Mouse (Mus musculus): ENCODE results near the gene Pias1. TPM values are rescaled to one million over a fixed set of nuclear protein-coding genes. Genes with fewer than 3 reads are reported as not detected.

Gene Pias1
- polyA plus RNA-seq, 1 experiment from 2014 or later, result 74.4 TPM

GRCm38 (mm10) chr9:62857719-62858261, 129.9 kb downstream of the Pias1 start, which contains the start of gene Calml4:
TSS of gene Calml4 (plus strand) at chr9:62858080.
- no peaks in the 10 kb centered on the region for H3K9me3 ChIP-seq (ENCODE audit: low read depth, low read length)
- H3K27ac ChIP-seq (ENCODE audit: low read depth), result peak within 1 kb of the TSS; percentile 81
- TF ChIP-seq CTCF (IDR thresholded peaks at IDR 0.05; ENCODE audit: low read depth), result no peak
- no peaks in the 10 kb centered on the region for H3K36me3 ChIP-seq (ENCODE audit: insufficient read depth)
- H3K27me3 ChIP-seq (ENCODE audit: insufficient read depth, low read length), result no peaks in the 10 kb centered on the region
- H3K4me3 ChIP-seq (ENCODE audit: low read depth, low read length), result peak within 1 kb of the TSS; percentile 10
- H3K4me1 ChIP-seq (ENCODE audit: insufficient read depth), result peaks cover 27% of the 10 kb centered on the region
- H3K4me2 ChIP-seq, result peak within 1 kb of the TSS; percentile 55
- DNase-seq, result peak; percentile 93
- peak within 1 kb of the TSS; percentile 4; the same call in 1 of the 2 replicates for H3K9ac ChIP-seq
- WGBS, result 15% methylated on average over 12 of the region's 20 CpGs
- peak; percentile 75 for ATAC-seq (ENCODE audit: insufficient read depth)

- peak overlapping the region; percentile 55 for H3K4me2 ChIP-seq
- H3K4me3 ChIP-seq (ENCODE audit: low read depth, low read length), result no peak overlapping the region
- H3K9me3 ChIP-seq (ENCODE audit: low read depth, low read length), result no peaks in the 10 kb centered on the region
- H3K27me3 ChIP-seq (ENCODE audit: insufficient read depth, low read length), result no peaks in the 10 kb centered on the region
- no peak for TF ChIP-seq CTCF (IDR thresholded peaks at IDR 0.05; ENCODE audit: low read depth)
- no peak overlapping the region; the same call in 1 of the 2 replicates for H3K9ac ChIP-seq
- H3K27ac ChIP-seq (ENCODE audit: low read depth), result peak overlapping the region; percentile 81
- no peaks in the 10 kb centered on the region for H3K36me3 ChIP-seq (ENCODE audit: insufficient read depth)
- peaks cover 27% of the 10 kb centered on the region for H3K4me1 ChIP-seq (ENCODE audit: insufficient read depth)
- DNase-seq (no peak), ATAC-seq (ENCODE audit: insufficient read depth) (no peak)
- 60% methylated on average over 9 of the region's 9 CpGs for WGBS
These were observed 130.5 kb downstream of the Pias1 start for GRCm38 (mm10) chr9:62857216-62857615.

- Histone ChIP-seq H3K27ac (ENCODE audit: low read depth) (peak overlapping the region; percentile 16; the same call in 1 of the 2 replicates), H3K36me3 (ENCODE audit: insufficient read depth) (peaks cover 10% of the 10 kb centered on the region; the same call in 1 of the 2 replicates), H3K27me3 (ENCODE audit: insufficient read depth, low read length) (no peaks in the 10 kb centered on the region), H3K9ac (no peak overlapping the region), H3K4me2 (no peak overlapping the region), H3K9me3 (ENCODE audit: low read depth, low read length) (no peaks in the 10 kb centered on the region), H3K4me1 (ENCODE audit: insufficient read depth) (peaks cover 30% of the 10 kb centered on the region), H3K4me3 (ENCODE audit: low read depth, low read length) (no peak overlapping the region)
- 17% methylated on average over 4 of the region's 4 CpGs for WGBS
- peak; percentile 79 for DNase-seq
- ATAC-seq (ENCODE audit: insufficient read depth), result no peak
- no peak for TF ChIP-seq CTCF (IDR thresholded peaks at IDR 0.05; ENCODE audit: low read depth)
These were observed 133.2 kb downstream of the Pias1 start for GRCm38 (mm10) chr9:62854483-62854882.

DNA sequence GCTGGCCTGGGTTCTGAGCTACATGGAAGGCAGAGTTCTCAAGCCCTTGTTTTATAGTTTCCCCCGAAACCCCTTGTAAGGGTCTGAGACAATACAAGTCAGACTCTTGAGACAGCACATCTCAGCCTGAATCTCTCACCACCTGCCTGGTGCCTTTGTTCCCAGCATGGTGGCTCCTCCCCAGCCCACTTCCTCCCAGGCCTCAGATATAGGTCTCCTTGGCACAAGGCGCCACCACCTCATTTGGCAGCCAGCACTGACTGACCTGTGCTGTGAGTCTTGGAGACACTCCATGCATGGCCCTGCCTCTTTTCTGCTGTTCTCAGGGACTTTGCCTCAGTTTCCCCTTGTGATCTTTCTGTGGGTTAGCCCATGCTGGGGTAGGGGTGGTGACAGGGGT, 136.2 kb downstream of the Pias1 start:
- no peaks in the 10 kb centered on the region for H3K27me3 ChIP-seq (ENCODE audit: insufficient read depth, low read length)
- H3K4me3 ChIP-seq (ENCODE audit: low read depth, low read length), result no peak overlapping the region
- H3K27ac ChIP-seq (ENCODE audit: low read depth), result no peak overlapping the region
- H3K9me3 ChIP-seq (ENCODE audit: low read depth, low read length), result no peaks in the 10 kb centered on the region
- peaks cover 25% of the 10 kb centered on the region; the same call in 1 of the 2 replicates for H3K36me3 ChIP-seq (ENCODE audit: insufficient read depth)
- WGBS, result 69% methylated on average over 2 of the region's 2 CpGs
- H3K4me2 ChIP-seq, result no peak overlapping the region
- no peak for DNase-seq
- peaks cover 12% of the 10 kb centered on the region; the same call in 1 of the 2 replicates for H3K4me1 ChIP-seq (ENCODE audit: insufficient read depth)
- ATAC-seq (ENCODE audit: insufficient read depth), result no peak
- no peak for TF ChIP-seq CTCF (IDR thresholded peaks at IDR 0.05; ENCODE audit: low read depth)
- no peak overlapping the region for H3K9ac ChIP-seq

- no peak overlapping the region for H3K27ac ChIP-seq (ENCODE audit: low read depth)
- DNase-seq, result no peak
- no peak for ATAC-seq (ENCODE audit: insufficient read depth)
- H3K9ac ChIP-seq, result no peak overlapping the region
- H3K4me3 ChIP-seq (ENCODE audit: low read depth, low read length), result no peak overlapping the region
- no peak overlapping the region for H3K4me2 ChIP-seq
- no peaks in the 10 kb centered on the region for H3K9me3 ChIP-seq (ENCODE audit: low read depth, low read length)
- no peak for TF ChIP-seq CTCF (IDR thresholded peaks at IDR 0.05; ENCODE audit: low read depth)
- WGBS, result 87% methylated on average over 3 of the region's 3 CpGs
- H3K36me3 ChIP-seq (ENCODE audit: insufficient read depth), result peaks cover 25% of the 10 kb centered on the region; the same call in 1 of the 2 replicates
- no peaks in the 10 kb centered on the region for H3K27me3 ChIP-seq (ENCODE audit: insufficient read depth, low read length)
- 0 out of 2 replicates have a peak, but pooled peaks cover 6% of the 10 kb centered on the region for H3K4me1 ChIP-seq (ENCODE audit: insufficient read depth)
These were observed 139.1 kb downstream of the Pias1 start for GRCm38 (mm10) chr9:62848641-62849040.

DNA sequence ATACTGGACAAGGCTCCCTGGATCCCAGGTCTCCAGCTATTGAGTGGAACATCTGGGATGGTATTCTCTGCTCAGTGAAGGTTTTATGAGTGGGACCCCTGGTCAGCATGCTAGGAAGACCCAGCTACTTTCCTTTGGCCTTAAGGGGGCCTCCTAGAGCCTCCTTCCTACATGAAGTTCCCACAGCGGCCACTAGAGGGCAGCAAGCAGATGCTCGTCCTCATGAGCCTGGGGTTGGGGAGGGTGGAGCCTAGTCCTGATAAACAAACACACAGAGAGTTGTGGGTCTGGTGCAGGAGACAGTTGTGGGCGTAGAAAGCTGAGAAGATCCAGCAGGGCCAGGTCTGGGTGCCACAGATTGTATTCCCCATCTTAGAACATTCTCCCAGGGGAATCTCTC, 140.0 kb downstream of the Pias1 start:
- Histone ChIP-seq H3K27ac (ENCODE audit: low read depth) (no peak overlapping the region), H3K9ac (no peak overlapping the region), H3K4me1 (ENCODE audit: insufficient read depth) (0 out of 2 replicates have a peak, but pooled peaks cover 6% of the 10 kb centered on the region), H3K9me3 (ENCODE audit: low read depth, low read length) (no peaks in the 10 kb centered on the region), H3K27me3 (ENCODE audit: insufficient read depth, low read length) (no peaks in the 10 kb centered on the region), H3K36me3 (ENCODE audit: insufficient read depth) (peaks cover 25% of the 10 kb centered on the region; the same call in 1 of the 2 replicates), H3K4me3 (ENCODE audit: low read depth, low read length) (no peak overlapping the region), H3K4me2 (no peak overlapping the region)
- WGBS, result 1% methylated on average over 3 of the region's 3 CpGs
- peak; percentile 99 for TF ChIP-seq CTCF (IDR thresholded peaks at IDR 0.05; ENCODE audit: low read depth)
- peak; percentile 61 for ATAC-seq (ENCODE audit: insufficient read depth)
- peak; percentile 94 for DNase-seq

- ATAC-seq (ENCODE audit: insufficient read depth) (no peak), DNase-seq (no peak)
- TF ChIP-seq CTCF (IDR thresholded peaks at IDR 0.05; ENCODE audit: low read depth), result no peak
- Histone ChIP-seq H3K4me3 (ENCODE audit: low read depth, low read length) (no peak overlapping the region), H3K4me1 (ENCODE audit: insufficient read depth) (0 out of 2 replicates have a peak, but pooled peaks cover 6% of the 10 kb centered on the region), H3K4me2 (no peak overlapping the region), H3K36me3 (ENCODE audit: insufficient read depth) (0 out of 2 replicates have a peak, but pooled peaks cover 15% of the 10 kb centered on the region), H3K9ac (no peak overlapping the region), H3K27ac (ENCODE audit: low read depth) (no peak overlapping the region), H3K9me3 (ENCODE audit: low read depth, low read length) (no peaks in the 10 kb centered on the region), H3K27me3 (ENCODE audit: insufficient read depth, low read length) (no peaks in the 10 kb centered on the region)
- 91% methylated on average over 5 of the region's 5 CpGs for WGBS
These were observed 143.3 kb downstream of the Pias1 start for GRCm38 (mm10) chr9:62844461-62844860.

Measured in lung, embryonic 14.5 days (tissue).